Mouse (Mus musculus) heart, adult 10 weeks (tissue): ENCODE results near the gene Ppp2r2d. TPM values are rescaled to one million over a fixed set of nuclear protein-coding genes. Genes with fewer than 3 reads are reported as not detected.

Experiments
- polyA plus RNA-seq: library from polyadenylated mRNA; stranded (reverse); fragments of 350-450 nt; fragmentation: Illumina TruSeq; extraction: RNeasy Lipid Tissue Mini Kit (QIAGEN cat#74804); gene quantifications from one replicate; pipeline ENCODE4 v1.2.3, GENCODE M21; 2014; ENCODE audit warnings: low read depth, low replicate concordance

Ppp2r2d gene
- polyA plus RNA-seq: 38.2 TPM

GRCm38 (mm10) chr7:138845544-138846391, at the start of gene Ppp2r2d, which contains the start of gene Mapk1ip1:
Gene Ppp2r2d, plus strand, starts transcription at chr7:138846079.
Gene Mapk1ip1, minus strand, starts transcription at chr7:138846273.

GRCm38 (mm10) chr7:138909277-138910192, 63.7 kb downstream of the Ppp2r2d start, which contains the start of gene Bnip3:
Gene Bnip3, minus strand, starts transcription at chr7:138909519.

Other genes with a start within 250 kb of the Ppp2r2d start
- 41.7 TPM for gene Mapk1ip1, start 194 bp downstream of the Ppp2r2d start, polyA plus RNA-seq
- gene Bnip3, start 63.4 kb downstream of the Ppp2r2d start, polyA plus RNA-seq: 336 TPM
- gene Jakmip3, start 94.7 kb downstream of the Ppp2r2d start, polyA plus RNA-seq: 0.24 TPM
- 5.2 TPM for gene Dpysl4, start 239.9 kb downstream of the Ppp2r2d start, polyA plus RNA-seq